Mouse (Mus musculus) A20 (cell line): ENCODE results near the gene Rnf8.

ENCODE experiments used
- DNase-seq: peaks from one replicate; pipeline ENCODE4 v3.0.0-alpha.2; 2011; ENCODE audit warnings: low read depth, low spot score

Rnf8 gene

DNA sequence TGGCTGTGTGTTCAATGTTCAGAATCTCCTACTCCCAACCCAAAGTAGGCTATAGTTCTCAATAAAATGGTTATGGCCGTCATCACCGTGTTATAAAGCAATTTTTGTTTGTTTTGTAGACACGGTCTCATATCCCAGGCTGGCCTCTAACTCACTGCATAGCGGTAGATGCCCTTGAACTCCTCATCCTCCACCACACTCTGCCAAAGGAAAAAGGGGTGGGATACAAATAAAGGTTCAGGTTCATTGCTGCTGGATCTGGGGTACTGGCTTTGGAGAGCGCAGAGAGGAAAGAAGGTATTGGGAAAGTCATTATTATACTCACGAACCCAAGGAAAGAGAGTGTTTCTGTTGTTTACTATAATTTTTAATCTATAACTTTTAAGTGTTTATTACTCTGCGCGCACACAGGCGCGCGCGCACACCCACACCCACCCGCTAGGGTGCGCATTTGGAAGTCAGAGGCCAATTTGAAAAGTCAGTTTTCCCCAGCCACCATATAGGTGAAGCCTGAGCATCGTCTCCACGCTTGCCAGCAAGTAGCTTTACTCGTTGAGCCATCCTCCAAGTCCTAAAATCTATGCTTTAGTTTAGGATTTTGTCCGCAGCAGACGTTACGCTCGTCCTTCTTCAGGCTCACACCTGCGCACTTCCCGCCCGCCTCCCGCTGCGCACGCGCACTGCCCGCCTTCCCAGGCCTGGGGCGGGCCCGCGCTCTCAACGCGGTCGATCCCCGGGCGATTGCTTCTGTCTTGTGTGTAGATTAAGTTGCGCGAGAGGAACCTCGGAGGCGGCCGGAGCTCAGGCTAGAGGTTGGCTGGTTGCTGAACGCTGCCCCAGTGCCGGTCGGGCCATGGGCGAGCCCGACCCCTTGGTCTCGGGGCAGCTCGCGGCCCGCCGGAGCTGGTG lies at the start of gene Rnf8, which contains the start of gene Gm28043:
TSS of gene Rnf8 (plus strand) at position 676 of the 909 bp plus-strand sequence.
TSS of gene Gm28043 (plus strand) at position 762 of the 909 bp plus-strand sequence.
- DNase-seq = peak; percentile 96

DNA sequence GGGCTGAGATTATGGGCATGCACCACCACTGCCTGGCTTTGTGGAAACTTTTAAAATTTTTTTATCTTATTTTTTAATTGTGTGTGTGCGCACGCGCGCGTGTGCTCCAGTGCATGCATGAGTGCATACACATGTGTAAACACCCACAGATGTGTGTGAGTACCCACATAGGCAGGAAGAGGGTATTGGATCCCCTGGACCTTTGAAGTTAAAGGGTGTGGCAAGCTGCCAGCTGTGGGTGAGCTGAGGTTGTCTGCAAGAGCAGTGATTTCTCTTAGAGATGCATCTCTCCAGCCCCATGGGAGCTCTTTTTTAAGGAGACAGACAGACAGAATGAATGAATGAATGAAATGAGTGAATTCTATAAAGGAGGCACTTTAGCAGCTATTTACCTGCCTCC lies 49.1 kb upstream of the Rnf8 start:
- peak; percentile 17 for DNase-seq

DNA sequence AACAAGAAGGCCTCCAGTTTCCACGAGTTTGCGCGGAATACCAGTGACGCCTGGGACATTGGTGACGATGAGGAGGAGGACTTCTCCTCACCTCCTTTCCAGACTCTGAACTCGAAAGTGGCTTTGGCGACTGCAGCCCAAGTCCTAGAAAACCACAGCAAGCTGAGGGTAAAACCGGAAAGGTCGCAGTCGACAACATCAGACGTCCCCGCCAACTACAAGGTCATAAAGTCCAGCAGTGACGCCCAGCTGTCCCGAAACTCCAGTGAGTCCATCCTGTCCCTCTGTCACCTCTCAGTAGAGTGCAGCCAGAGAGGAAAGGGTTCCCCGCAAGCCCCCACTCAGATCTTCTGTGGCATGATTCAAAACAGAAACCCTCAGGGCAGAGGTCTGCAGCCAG lies 46.2 kb upstream of the Rnf8 start:
- DNase-seq = no peak

DNA sequence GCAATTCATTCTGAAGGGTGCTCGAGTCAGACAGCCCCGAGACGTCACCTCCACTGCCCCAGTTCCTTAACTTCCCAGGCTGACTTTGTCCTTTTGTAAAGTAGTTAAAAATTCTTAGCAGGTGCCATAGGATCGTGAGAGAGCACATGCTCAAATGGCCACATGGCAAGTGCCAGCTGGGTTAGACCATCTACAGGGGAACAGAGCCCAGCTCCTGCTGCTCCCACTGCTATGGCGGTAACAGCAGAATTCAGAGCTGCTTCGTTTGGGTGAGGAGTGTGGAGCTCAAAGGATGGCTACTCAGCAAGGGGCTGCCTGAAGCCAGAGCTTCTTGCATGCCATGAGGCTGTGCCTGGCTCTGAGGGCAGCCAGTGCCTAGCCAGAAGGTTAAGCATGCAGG lies 44.8 kb upstream of the Rnf8 start:
- DNase-seq = no peak

DNA sequence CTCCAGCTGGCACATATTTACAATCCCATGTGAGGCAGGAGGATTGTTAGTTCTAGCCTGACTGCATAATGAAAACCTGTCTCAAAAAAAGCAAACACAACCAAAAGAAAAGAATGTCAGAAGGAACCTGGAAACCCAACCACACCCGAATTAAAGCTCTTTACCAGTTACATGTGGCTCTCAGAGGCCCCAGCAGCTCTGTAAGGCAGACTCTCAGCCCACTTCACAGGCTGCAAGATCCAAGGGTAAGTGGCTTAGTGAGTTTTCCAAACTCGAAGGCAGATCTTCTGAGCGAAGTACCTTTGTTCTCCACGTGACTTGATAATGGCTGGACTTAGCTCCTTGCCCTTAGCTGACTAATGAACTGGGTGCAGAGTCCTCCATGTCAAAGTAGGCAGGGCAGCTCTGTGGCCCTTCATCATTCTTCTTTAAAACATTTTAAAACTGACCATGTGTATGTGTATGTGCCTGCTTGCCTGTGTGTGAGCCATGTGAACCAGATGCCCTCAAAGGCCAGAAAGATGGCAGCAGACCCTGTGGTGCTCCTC lies 34.9 kb upstream of the Rnf8 start:
- DNase-seq = no peak

DNA sequence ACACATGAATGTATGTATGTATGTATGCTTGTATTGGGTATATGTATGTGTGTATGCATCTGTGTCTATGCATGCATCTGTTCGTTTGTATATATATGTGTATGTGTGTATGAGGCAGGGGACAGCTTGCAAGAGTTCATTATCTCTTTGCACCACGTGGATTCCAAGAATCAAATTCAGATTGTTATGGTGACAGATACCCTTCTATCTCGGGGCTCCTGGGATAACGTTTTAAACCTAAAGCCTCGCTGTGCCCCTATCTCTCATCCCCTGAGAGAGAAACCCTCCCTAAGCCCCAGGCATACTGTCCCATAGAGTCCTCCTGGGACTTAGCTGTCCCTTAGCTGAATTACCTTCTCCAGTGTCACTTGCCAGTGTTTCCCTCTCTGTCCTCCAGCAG lies 31.0 kb upstream of the Rnf8 start:
- DNase-seq = no peak

DNA sequence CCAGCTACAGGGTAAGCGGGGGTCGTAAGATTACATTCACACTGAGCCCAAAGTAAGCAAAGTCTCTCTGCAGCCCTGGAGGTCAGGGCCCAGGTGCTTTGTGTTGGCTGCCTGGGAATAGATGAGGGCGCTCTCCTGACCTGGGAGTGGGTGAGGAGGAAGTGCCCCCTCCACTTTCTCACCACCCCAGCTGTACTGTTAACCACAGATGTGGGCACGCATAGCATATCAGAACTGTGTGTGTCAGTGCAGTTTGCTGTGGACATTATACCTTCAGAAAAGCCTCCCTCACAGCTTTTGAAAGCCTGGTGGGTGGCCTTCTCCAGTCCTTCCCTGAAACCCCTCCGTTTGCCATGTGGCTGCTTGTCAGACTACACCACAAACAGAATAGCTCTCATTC lies 30.3 kb upstream of the Rnf8 start:
- no peak for DNase-seq

DNA sequence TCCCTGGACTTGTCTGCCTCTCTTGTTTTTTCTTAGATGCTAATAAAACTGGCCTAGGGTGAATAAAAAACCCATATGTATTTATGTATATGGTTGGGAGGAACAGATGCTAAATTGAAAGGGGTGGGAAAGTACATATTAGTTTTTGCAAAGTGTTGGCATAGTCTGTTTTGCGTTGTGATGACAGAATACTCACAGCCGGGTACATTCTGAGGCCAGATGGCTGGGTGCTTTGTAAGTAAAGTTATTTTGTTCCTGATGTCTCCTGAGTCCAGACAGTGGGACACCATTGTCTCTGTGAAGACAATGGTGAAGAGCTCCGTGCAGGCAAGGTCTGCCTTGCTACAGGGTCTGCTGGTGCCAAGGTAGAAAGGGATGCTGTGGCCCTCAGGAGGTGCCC lies 29.9 kb upstream of the Rnf8 start:
- DNase-seq = no peak

DNA sequence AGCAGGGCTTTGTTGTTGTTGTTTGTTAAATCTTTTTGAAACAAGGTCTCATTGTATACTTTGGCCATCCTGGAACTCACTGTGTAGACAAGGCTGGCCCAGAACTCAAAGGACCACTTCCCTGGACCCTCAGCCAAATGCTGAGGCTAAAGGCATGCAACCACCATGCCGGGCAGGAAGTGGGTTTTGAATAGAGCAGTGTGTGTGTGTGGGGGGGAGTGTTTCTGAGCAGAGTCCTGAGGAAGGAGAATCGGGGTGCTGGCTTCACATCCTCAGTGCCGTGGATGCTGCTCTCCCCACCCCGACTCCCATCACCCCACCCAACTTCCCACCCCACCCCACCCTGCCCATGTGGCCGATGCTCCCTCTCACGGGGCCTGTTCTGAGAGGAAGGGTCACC lies 29.1 kb upstream of the Rnf8 start:
- no peak for DNase-seq

DNA sequence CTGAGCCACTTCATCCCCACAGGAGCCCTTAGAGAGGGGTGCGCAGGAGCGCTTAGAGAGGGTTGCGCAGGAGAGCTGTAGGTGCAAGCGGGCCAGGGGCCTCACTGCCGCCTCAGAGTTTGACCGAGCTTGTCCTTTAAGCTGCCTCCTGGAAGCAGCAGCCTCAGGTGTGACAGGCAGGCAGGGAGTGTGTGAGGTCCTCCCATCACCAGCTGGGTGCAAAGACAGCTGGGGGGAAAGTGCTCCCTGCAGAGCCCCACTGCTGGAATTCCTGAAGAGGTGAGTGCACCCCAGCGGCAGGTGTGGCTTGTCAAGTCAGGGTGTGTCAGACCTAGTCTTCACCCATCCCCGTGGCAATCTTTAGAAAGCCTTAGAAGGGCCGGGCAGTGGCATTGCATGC lies 27.7 kb upstream of the Rnf8 start:
- no peak for DNase-seq

DNA sequence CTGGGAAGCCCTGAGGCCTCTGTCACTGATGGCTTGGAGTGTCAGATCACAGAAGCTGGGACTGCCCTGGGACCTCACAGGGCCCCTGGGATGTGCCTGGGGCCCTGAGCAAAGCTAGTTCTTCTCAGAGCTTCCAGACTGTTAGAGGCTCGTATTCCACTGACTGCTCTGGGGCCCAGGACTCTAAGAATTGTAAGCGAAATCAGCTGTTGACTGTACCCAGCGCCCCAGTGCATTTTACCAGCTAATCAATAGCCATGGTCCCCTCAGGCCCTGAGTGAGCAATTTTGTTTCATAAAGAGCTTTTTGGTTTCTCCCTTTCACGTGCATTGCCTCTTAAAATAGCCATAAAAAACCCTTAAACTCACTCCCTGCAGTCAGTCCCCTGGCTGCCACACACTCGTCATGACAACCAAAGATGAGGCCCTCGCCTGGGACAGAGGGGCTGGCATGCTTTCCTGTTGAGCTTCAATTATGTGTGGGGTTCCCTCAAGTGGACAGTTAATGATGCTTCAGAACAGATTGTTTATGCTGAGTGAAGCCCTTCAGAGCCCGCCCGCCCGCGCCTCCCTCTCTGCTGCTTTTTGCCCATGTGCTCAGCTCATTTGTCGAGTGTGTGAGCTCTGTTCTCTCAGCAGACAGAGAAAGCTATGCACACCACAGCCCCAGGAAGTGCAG lies 25.2 kb upstream of the Rnf8 start:
- DNase-seq = no peak

DNA sequence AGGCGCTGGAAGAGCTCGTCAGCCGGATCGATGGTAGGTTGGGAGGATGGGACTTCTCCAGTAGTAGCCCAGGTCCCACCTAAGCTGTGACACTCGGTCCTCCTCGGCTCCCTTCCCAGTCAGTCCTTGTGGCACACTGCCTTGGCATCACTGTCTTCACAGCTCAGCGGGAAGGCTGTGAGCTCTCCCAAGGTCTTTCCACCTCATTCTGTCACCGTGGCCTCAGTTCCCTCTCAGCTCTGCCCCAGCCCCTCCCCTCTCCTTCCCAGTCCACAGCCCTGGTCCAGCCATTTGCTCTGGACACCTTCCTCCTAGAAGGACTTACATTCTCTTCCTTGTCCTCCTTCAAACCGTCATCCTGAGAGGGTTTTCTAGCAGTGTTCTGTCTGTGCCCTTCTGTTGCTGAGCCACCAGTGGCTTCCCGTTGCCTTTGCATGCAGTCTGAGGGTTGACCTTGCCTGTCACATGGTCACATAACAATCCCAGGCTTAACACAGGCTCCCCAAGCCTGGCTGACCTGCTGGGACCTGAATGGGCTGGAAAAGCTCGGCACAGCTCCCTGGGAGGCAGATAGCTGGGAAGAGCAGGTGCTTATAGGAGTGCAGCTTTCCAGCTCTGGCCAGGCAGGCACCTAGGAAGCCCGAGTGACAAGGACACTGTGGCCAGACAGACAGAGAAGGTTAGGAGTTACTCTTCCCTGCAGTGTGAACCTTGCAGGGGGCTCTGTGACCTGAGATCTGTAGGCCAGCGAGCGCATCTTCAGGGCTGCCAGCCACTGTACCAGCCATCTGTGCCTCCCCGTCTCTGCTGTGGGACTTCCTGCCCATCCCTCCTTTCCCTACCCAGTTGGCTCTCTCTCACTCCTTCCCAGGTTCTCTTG lies 18.5 kb upstream of the Rnf8 start:
- DNase-seq = no peak

DNA sequence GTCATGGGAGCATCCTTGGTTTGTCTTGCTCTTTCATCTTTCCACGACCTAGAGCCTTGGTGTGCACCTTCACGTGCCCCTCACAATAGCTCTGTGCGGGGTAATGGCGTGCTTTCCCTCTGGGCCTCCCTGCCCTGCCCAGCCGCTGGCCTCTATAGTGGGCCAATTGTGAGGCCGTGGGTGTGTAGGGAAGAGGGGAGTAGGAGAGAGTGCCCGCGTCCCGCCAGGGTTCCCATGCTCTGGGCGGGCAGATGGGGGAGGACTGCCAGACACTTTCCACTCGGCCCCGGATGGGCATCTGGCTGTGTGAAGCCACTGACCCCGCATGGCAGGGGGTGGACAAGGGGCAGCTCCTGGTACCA lies 17.8 kb upstream of the Rnf8 start:
- DNase-seq = no peak

DNA sequence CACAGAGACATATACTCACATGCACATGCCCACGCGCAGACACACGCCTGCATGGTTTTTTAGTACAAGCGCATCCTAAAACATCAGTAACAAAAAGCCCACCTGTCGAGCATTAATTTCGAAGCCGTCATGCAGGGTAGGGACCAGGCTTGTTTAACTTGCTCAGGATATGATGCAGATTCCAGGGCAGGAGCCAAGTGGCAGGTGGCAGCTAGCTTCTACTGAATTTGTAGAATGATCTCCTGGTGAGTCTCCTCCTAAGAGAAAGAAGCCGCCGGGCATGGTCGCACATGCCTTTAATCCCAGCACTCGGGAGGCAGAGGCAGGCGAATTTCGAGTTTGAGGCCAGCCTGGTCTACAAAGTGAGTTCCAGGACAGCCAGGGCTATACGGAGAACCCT lies 15.5 kb upstream of the Rnf8 start:
- DNase-seq = no peak

DNA sequence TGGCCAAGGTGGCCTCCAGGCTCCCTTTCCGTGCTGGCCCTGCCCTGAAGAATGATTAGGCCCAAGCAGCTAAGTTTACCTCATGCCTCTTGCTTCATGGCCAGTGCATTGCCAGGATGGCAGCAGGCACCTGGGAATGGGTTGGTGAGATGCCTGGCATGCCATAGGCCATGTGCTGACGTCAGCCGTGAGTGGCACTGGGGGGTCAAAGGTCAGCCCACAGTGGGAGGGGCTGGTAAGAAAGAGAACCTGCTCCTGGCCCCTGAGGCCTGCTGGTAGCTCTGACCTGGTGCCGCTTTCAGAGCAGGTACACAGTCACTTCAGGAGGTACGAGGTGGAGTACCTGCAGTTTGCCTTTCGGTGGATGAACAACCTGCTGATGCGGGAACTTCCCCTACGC lies 15.1 kb upstream of the Rnf8 start:
- DNase-seq = no peak

DNA sequence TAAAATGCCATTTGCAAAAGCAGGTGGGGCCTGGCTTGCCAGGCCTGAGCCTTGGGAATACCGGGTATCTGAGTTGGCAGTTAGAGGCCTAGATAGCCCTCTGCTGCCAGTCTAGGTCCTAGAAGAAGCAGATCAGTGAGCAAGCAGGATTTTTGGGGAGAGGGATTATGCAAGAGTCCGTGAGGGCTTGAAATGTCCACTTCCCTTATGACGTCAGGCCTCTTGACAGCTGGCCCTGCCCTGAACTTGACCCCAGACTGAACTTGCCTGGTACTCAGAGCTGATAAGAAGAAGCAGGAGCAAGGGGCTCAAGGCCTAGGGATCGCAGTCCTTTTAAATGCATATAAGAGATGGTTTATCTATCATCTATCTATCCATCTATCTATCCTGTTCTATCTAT lies 13.2 kb upstream of the Rnf8 start:
- DNase-seq = no peak

DNA sequence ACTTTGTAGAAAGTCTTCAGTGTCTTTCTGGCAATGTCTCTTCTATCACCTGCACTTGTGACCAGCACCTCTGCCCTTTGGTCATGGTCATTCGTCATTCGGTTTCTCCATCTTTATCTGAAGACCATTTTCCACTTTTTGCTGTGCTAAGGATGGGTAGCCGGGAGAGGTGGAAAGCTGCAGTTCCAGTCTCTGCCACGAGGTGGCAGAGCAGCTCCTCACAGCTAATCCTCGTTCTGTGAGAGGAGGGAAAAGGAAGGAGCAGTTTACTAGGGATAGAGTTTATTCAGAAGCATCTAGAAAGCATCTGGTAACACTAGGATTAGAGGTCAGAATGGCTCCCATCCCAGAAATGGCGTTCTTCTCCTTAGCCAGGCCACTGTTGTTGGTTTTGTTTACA lies 11.3 kb upstream of the Rnf8 start:
- DNase-seq = peak; percentile 51

DNA sequence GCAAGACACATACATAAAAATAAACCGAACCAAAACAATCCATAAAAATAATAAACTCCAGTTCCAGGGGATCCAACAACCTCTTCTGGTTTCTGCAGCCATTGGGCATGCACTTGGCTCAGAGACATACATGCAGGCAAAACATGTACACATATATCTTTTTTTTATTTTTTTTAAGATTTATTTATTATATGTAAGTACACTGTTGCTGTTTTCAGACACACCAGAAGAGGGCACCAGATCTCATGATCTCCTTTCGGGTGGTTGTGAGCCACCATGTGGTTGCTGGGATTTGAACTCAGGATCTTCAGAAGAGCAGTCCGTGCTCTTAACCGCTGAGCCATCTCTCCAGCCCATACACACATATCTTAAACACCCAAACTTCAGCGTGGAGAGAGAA lies 1.1 kb upstream of the Rnf8 start:
- DNase-seq = peak; percentile 44

DNA sequence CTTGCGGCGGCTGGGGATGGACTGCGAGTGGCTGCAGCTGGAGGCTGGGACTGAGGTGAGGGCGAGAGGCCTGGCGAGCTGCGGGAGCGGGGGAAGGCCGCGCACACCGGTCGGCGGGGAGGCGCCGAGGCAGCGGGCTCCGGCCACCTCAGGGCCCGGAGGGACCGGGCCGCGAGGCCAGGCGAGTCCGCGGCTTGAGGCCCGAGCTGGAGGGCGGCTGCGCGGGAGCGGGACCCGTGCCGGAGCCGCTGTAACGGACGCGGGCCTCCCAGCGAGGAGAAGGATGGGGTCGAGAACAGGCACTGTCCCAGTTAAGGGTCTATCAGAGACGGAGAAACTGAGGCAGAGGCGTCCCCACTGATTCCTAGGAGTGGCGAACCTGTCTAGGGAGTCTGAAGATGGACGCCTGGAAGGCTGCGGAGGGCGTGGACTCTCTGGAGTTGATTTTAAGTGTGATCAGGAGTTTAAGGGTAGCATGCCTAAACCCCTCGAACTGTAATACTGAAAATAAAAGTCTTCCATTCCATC lies 498 bp downstream of the Rnf8 start:
- no peak for DNase-seq

DNA sequence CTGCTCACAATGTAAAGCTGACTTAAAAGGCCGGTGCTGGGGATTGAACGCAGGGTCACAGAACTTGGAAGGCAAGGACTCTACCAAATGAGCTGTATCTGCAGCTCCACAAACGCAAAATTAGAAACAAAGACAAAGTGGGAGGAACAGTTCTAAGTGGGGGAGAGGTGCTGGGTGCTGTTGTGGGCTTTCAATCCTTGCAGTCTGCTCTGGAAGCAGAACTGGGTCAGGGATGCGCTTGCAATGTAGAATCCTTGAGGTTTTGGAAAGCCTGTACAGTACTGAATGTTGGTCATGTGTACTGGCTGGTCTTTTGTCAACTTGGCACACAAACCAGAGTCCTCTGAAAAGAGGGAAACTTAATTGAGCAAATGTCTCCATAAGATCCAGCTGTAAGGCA lies 1.0 kb downstream of the Rnf8 start:
- peak; percentile 59 for DNase-seq

DNA sequence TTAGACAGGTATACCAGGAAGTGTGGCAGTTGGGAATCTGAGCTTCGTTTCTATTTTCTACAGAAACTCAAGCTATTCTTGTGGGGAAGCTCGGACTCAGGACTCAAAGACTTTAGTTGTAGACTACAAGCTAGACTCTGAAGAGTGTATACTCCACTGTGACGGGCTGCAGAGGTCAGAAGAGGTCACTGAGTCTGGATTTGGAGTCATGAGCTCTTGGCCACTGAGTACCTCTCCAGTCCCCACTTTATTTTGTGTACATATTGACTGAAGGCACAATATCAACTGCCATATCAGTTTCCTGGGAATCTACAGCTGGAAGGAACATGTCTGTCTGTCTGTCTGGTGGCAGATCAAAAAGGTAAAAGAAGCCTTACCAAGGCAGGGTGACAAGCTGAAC lies 4.6 kb downstream of the Rnf8 start:
- no peak for DNase-seq

DNA sequence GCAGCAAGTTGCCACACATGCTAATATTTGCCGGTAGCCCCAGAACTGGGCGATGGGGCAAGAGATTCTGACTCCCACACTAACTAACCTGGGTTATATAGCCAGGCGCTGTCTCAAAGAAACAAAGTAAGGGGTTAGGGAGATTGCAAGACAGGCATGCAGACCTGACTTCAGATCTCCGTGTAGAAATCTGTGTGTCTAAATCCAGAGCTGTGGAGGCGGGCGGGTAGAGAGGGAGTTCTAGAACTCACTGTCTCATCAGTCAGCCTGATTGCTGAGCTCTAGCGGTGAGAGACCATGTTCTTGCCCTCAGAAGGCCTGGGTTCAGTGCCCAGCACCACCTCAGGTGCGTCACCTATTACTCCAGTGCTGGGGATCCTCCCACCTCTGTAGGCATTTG lies 8.9 kb downstream of the Rnf8 start:
- DNase-seq = no peak
